Mouse (Mus musculus): ENCODE results near the gene Rab8a. TPM values are rescaled to one million over a fixed set of nuclear protein-coding genes. Genes with fewer than 3 reads are reported as not detected.
A peak's percentile ranks its signal among the peaks of the same experiment; 100 is the strongest.

Rab8a gene
- polyA plus RNA-seq, 1 experiment, result not detected

GRCm38 (mm10) chr8:72213536-72213935 is 52.5 kb downstream of the Rab8a start, which contains the start of gene Gm11034:
Gm11034 (minus strand) TSS chr8:72213636.
- TF ChIP-seq CTCF (IDR thresholded peaks at IDR 0.05; ENCODE audit: insufficient read depth, low read depth, low read length) (no peak), POLR2A (IDR thresholded peaks at IDR 0.05; ENCODE audit: insufficient read depth, low read depth, low read length) (no peak)
- 75% methylated on average over 4 of the region's 4 CpGs for WGBS
- H3K27ac ChIP-seq (ENCODE audit: insufficient read depth, low read depth, low read length), result no peak within 1 kb of the TSS
- no peak within 1 kb of the TSS for H3K4me3 ChIP-seq (ENCODE audit: insufficient read depth, low read depth, low read length)
- H3K4me1 ChIP-seq (ENCODE audit: control insufficient read depth, insufficient read depth, low read length), result no peaks in the 10 kb centered on the region

GRCm38 (mm10) chr8:72215060-72215459 is 54.1 kb downstream of the Rab8a start:
- TF ChIP-seq CTCF (IDR thresholded peaks at IDR 0.05; ENCODE audit: insufficient read depth, low read depth, low read length), result no peak
- TF ChIP-seq POLR2A (IDR thresholded peaks at IDR 0.05; ENCODE audit: insufficient read depth, low read depth, low read length), result no peak
- 29% methylated on average over 2 of the region's 2 CpGs for WGBS
- Histone ChIP-seq H3K27ac (ENCODE audit: insufficient read depth, low read depth, low read length) (no peak overlapping the region), H3K4me3 (ENCODE audit: insufficient read depth, low read depth, low read length) (no peak overlapping the region), H3K4me1 (ENCODE audit: control insufficient read depth, insufficient read depth, low read length) (no peaks in the 10 kb centered on the region)

GRCm38 (mm10) chr8:72215871-72216270 is 54.9 kb downstream of the Rab8a start:
- no peak overlapping the region for H3K4me3 ChIP-seq (ENCODE audit: insufficient read depth, low read depth, low read length)
- WGBS, result 43% methylated on average over 1 of the region's 1 CpGs

GRCm38 (mm10) chr8:72218781-72219540 is 58.0 kb downstream of the Rab8a start:
- TF ChIP-seq POLR2A (IDR thresholded peaks at IDR 0.05; ENCODE audit: insufficient read depth, low read depth, low read length) (no peak), CTCF (IDR thresholded peaks at IDR 0.05; ENCODE audit: insufficient read depth, low read depth, low read length) (no peak)
- Histone ChIP-seq H3K27ac (ENCODE audit: insufficient read depth, low read depth, low read length) (no peak overlapping the region), H3K4me3 (ENCODE audit: insufficient read depth, low read depth, low read length) (no peak overlapping the region; the same call in 1 of the 2 replicates), H3K4me1 (ENCODE audit: control insufficient read depth, insufficient read depth, low read length) (peaks cover 7% of the 10 kb centered on the region; the same call in 1 of the 2 replicates)
- 70% methylated on average over 10 of the region's 10 CpGs for WGBS

More at GRCm38 (mm10) chr8:72215871-72216270, 54.9 kb downstream of the Rab8a start:
- Histone ChIP-seq H3K4me1 (ENCODE audit: control insufficient read depth, insufficient read depth, low read length) (peaks cover under 1% of the 10 kb centered on the region; the same call in 1 of the 2 replicates), H3K27ac (ENCODE audit: insufficient read depth, low read depth, low read length) (no peak overlapping the region)
- TF ChIP-seq CTCF (IDR thresholded peaks at IDR 0.05; ENCODE audit: insufficient read depth, low read depth, low read length), result no peak
- no peak for TF ChIP-seq POLR2A (IDR thresholded peaks at IDR 0.05; ENCODE audit: insufficient read depth, low read depth, low read length)

DNA sequence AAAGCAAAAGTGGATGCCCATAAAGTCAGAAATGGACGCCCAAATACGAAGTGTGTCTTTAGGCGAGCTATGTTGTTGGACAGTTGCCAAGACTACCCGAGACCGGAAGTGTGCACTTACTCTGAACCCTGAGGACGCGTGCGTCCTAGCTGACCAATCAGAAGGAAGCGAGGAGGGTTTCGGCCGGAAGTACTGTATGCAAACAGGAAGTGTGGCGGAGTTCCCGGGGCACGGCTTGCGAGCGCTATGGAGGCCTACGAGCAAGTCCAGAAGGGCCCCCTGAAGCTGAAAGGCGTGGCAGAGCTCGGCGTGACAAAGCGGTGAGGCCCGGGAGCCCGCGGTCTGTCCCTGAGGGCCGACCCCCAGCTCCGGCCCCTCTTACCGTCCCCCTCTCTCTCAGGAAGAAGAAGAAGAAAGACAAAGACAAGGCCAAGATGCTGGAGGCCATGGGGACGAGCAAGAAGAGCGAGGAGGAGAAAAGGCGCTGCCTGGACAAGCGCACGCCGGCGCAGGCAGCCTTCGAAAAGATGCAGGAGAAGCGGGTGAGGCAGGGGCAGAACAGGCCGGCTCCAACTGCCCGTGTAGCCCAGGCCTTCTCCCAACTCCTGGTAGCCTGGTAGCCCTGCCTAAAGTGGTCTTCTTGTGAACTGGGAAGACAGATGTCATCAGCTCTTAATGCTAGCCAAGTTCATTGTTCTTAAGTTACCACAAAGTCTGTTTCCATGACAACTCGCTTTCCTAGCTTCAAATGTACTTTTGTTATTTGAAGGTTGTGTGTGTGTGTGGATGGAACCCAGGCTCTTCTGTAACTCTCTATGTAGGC is 58.8 kb downstream of the Rab8a start, which contains the start of gene Fam32a:
Gene Fam32a, plus strand, starts transcription at position 190 of the 823 bp plus-strand sequence.
- peak; percentile 41; the same call in 1 of the 2 replicates for TF ChIP-seq POLR2A (IDR thresholded peaks at IDR 0.05; ENCODE audit: insufficient read depth, low read depth, low read length)
- no peak for TF ChIP-seq CTCF (IDR thresholded peaks at IDR 0.05; ENCODE audit: insufficient read depth, low read depth, low read length)
- WGBS, result 13% methylated on average over 39 of the region's 39 CpGs
- Histone ChIP-seq H3K4me3 (ENCODE audit: insufficient read depth, low read depth, low read length) (peak within 1 kb of the TSS; percentile 64), H3K27ac (ENCODE audit: insufficient read depth, low read depth, low read length) (no peak within 1 kb of the TSS), H3K4me1 (ENCODE audit: control insufficient read depth, insufficient read depth, low read length) (peaks cover 7% of the 10 kb centered on the region; the same call in 1 of the 2 replicates)

- Histone ChIP-seq H3K27ac (ENCODE audit: insufficient read depth, low read depth, low read length) (no peak overlapping the region), H3K4me3 (ENCODE audit: insufficient read depth, low read depth, low read length) (no peak overlapping the region), H3K4me1 (ENCODE audit: control insufficient read depth, insufficient read depth, low read length) (peaks cover 7% of the 10 kb centered on the region; the same call in 1 of the 2 replicates)
- TF ChIP-seq POLR2A (IDR thresholded peaks at IDR 0.05; ENCODE audit: insufficient read depth, low read depth, low read length) (no peak), CTCF (IDR thresholded peaks at IDR 0.05; ENCODE audit: insufficient read depth, low read depth, low read length) (no peak)
- whole genome bisulfite sequencing, result 76% methylated on average over 4 of the region's 4 CpGs
These were observed 59.8 kb downstream of the Rab8a start for GRCm38 (mm10) chr8:72220758-72221157.

GRCm38 (mm10) chr8:72222656-72223055 is 61.7 kb downstream of the Rab8a start:
- no peak for TF ChIP-seq CTCF (IDR thresholded peaks at IDR 0.05; ENCODE audit: insufficient read depth, low read depth, low read length)
- TF ChIP-seq POLR2A (IDR thresholded peaks at IDR 0.05; ENCODE audit: insufficient read depth, low read depth, low read length), result no peak
- 88% methylated on average over 5 of the region's 5 CpGs for WGBS
- Histone ChIP-seq H3K4me1 (ENCODE audit: control insufficient read depth, insufficient read depth, low read length) (peaks cover 7% of the 10 kb centered on the region; the same call in 1 of the 2 replicates), H3K4me3 (ENCODE audit: insufficient read depth, low read depth, low read length) (no peak overlapping the region), H3K27ac (ENCODE audit: insufficient read depth, low read depth, low read length) (no peak overlapping the region)

Other genes with a start within 250 kb of the Rab8a start
- gene Zfp961, start 210.2 kb upstream of the Rab8a start, polyA plus RNA-seq (2012; ENCODE audit: insufficient read depth, insufficient read length, low replicate concordance, missing spikeins), result not detected in 2 replicates
- gene Cyp4f18, start 151.6 kb upstream of the Rab8a start, polyA plus RNA-seq (2012; ENCODE audit: insufficient read depth, insufficient read length, low replicate concordance, missing spikeins), result not detected in 2 replicates
- gene Olfr372, start 120.0 kb upstream of the Rab8a start, polyA plus RNA-seq (2012; ENCODE audit: insufficient read depth, insufficient read length, low replicate concordance, missing spikeins), result not detected in 2 replicates
- gene Olfr373, start 78.0 kb upstream of the Rab8a start, polyA plus RNA-seq (2012; ENCODE audit: insufficient read depth, insufficient read length, low replicate concordance, missing spikeins), result not detected in 2 replicates
- gene Olfr374, start 54.2 kb upstream of the Rab8a start, polyA plus RNA-seq (2012; ENCODE audit: insufficient read depth, insufficient read length, low replicate concordance, missing spikeins), result not detected in 2 replicates
- gene Tpm4, start 26.2 kb upstream of the Rab8a start, polyA plus RNA-seq (2012; ENCODE audit: insufficient read depth, insufficient read length, low replicate concordance, missing spikeins), result not detected in 2 replicates
- not detected in 2 replicates for gene Hsh2d, start 28.4 kb downstream of the Rab8a start, polyA plus RNA-seq (2012; ENCODE audit: insufficient read depth, insufficient read length, low replicate concordance, missing spikeins)
- gene Cib3, start 51.6 kb downstream of the Rab8a start, polyA plus RNA-seq (2012; ENCODE audit: insufficient read depth, insufficient read length, low replicate concordance, missing spikeins), result not detected in 2 replicates
- not detected in 2 replicates for gene Gm11034, start 52.4 kb downstream of the Rab8a start, polyA plus RNA-seq (2012; ENCODE audit: insufficient read depth, insufficient read length, low replicate concordance, missing spikeins)
- 119 TPM in 1 of 2 replicates, not detected in the other for gene Fam32a, start 58.5 kb downstream of the Rab8a start, polyA plus RNA-seq (2012; ENCODE audit: insufficient read depth, insufficient read length, low replicate concordance, missing spikeins)
- not detected in 2 replicates for gene Ap1m1, start 78.8 kb downstream of the Rab8a start, polyA plus RNA-seq (2012; ENCODE audit: insufficient read depth, insufficient read length, low replicate concordance, missing spikeins)
- gene Gm10282, start 144.1 kb downstream of the Rab8a start, polyA plus RNA-seq (2012; ENCODE audit: insufficient read depth, insufficient read length, low replicate concordance, missing spikeins), result 407 TPM in 1 of 2 replicates, not detected in the other
- not detected in 2 replicates for gene Klf2, start 157.8 kb downstream of the Rab8a start, polyA plus RNA-seq (2012; ENCODE audit: insufficient read depth, insufficient read length, low replicate concordance, missing spikeins)

All from olfactory bulb, adult 2 months (tissue).